Mouse (Mus musculus) limb, embryonic 15.5 days (tissue): ENCODE measurements around the gene Kncn. TPM values are rescaled to one million over a fixed set of nuclear protein-coding genes. Genes with fewer than 3 reads are reported as not detected.

Experiments
- polyA plus RNA-seq: library from polyadenylated mRNA; unstranded; fragments of >200 nt; fragmentation: Nextera tagmentation; extraction: Ambion mirVana; gene quantifications from 2 replicates; pipeline ENCODE4 v1.2.1, GENCODE M21; 2015

Gene Kncn
- polyA plus RNA-seq, 1 experiment from 2014 or later = not detected

Other genes starting within 250 kb of the Kncn start
- gene Cyp4b1, start 236.7 kb upstream of the Kncn start, polyA plus RNA-seq = 1.8 and 2.1 TPM in 2 replicates
- 34.1 and 36.5 TPM in 2 replicates for gene Efcab14, start 146.7 kb upstream of the Kncn start, polyA plus RNA-seq
- 0.22 and 0.26 TPM in 2 replicates for gene Tex38, start 103.4 kb upstream of the Kncn start, polyA plus RNA-seq
- gene Atpaf1, start 99.6 kb upstream of the Kncn start, polyA plus RNA-seq = 44.1 and 50.6 TPM in 2 replicates
- gene Mob3c, start 56.3 kb upstream of the Kncn start, polyA plus RNA-seq = 14.0 and 14.1 TPM in 2 replicates
- gene Mknk1, start 45.2 kb upstream of the Kncn start, polyA plus RNA-seq = 31.8 and 32.7 TPM in 2 replicates
- not detected in 2 replicates for gene 6430628N08Rik, start 6.3 kb downstream of the Kncn start, polyA plus RNA-seq
- gene Dmbx1, start 55.5 kb downstream of the Kncn start, polyA plus RNA-seq = 0.04 TPM in 1 of 2 replicates, not detected in the other
- gene Faah, start 133.5 kb downstream of the Kncn start, polyA plus RNA-seq = 3.6 and 5.1 TPM in 2 replicates
- 16.1 and 20.4 TPM in 2 replicates for gene Nsun4, start 169.5 kb downstream of the Kncn start, polyA plus RNA-seq
- 456 and 471 TPM in 2 replicates for gene Uqcrh, start 190.7 kb downstream of the Kncn start, polyA plus RNA-seq
- 78.4 and 81.8 TPM in 2 replicates for gene Lrrc41, start 190.9 kb downstream of the Kncn start, polyA plus RNA-seq
- gene Rad54l, start 239.3 kb downstream of the Kncn start, polyA plus RNA-seq = 22.9 and 23.1 TPM in 2 replicates
- 56.6 and 59.7 TPM in 2 replicates for gene Pomgnt1, start 239.4 kb downstream of the Kncn start, polyA plus RNA-seq